Mouse (Mus musculus) frontal cortex, postnatal 14 days (tissue): Measurements from ENCODE around the gene Hist4h4.
"Not testable (repeated sequence)": the region's sequence is repeated elsewhere in the genome, so short reads cannot be mapped to it uniquely, and the experiment has no call there.

ENCODE experiments used
- DNase-seq, 2 experiments: peaks; one replicate each; pipeline ENCODE4 v3.0.0; 2022; ENCODE audit warnings: low spot score in 2 of 2

Hist4h4 gene

DNA sequence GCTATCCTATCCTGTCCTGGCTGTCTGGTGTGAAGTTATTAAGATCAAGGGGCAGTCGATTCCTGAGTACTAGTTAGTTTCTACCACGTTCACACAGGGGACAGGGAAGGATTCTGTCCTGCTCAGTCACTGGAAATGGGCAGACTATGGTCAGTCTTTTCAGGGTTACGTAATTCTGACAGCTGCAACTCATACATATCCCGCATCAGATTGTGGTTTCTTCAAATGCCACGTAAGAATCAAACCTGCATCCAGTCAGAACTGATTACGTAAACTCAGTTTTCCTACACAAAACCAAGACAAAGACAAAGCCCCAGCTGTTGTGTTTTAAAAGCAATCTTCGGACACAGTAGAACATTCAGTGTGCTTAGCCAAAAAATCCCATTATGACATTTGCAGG, 11.2 kb upstream of the Hist4h4 start:
- DNase-seq, result no peak

DNA sequence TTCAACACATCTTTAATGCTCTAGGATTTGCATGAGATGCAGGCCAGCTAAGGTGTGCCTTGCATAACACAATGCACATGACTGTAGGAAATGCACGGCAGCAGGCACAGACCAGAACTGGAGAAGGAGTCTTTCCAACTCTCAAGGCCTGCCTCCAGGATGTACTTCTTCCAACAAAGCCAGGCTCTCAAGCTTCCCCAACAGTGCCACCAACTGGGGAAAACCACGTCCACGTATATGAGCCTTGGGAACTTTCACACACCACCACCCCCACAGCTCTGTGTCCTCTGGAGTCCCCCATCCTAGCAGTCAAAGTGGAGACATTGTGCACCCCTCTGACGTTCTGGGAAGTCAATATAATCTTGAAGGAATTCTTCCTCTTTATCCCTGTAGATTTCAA, 8.9 kb upstream of the Hist4h4 start:
- DNase-seq, result no peak

DNA sequence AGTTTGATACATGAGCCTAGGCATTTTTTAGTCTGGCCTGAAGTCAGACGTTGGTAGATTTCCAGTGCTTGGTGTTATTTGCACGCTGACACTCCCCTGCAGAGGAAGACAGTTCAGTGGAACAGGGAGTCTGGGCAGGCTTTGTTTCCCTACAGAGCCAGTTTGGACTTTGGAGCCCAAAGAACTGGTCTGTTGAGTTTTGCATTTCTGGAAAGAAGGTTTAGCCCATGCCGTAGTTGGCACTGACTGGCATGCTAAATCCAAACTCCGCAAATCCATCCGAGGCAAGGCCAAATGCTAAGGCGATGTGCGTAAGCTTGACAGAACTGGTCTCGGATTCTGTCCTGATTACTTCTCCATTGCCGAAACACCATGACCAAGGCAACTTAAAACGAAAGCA, 7.0 kb upstream of the Hist4h4 start:
- no peak for DNase-seq

DNA sequence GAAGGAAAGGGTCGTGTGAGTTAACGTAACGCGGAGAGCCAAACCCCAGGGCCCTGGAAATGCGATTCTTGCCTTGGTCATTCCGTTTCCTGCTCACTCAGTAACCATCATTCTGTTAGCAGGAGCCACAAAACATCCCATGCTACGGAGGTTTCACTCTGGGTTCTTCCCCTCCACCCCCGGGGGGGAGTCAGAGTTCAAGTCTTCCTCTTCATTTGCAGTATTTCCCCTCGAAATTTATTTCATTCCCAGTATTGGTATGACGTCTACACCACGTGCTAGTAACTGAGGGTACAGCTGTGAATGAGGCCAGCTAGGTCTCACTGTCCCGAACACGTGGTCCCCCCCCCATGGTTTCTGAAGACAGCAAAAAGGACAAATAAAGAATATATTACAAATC, 5.5 kb upstream of the Hist4h4 start:
- no peak for DNase-seq

DNA sequence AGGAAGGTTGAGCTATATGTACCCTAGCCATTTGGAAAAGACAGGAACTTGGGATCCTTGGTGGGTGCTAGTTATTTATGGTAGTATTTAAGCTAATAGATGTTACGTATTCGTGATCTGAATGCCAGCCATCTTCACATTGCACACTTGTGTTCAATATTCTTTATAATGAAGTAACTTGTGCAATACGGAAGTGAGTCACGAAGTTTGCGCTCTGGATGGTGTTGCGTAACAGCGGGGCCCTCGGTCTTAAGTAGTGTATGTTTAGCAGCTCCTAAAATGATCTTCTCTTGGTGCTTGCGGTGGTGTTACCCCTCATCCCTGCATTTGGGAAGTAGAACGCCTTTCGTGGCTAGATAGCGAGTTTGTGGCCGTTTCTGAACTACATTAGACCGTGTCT, 4.9 kb upstream of the Hist4h4 start:
- DNase-seq, result no peak

DNA sequence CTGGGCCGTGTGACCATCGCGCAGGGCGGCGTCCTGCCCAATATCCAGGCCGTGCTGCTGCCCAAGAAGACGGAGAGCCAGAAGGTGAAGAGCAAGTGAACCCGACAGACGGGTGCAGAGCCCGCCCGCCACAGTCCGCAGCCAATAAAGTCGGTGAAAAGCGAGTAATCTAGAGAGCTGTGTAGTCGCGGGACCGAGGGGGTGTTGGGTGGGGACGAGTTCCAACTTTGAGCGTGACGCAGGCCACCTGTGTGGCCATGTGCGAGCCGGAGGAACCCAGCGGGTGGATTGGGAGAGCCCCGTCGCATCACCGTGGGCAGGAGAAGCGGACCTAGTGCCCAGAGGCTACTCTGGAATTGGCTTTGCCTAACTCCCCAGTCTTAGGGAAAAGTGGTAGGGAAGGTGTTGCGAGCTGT, 4.4 kb upstream of the Hist4h4 start:
- no peak for DNase-seq

DNA sequence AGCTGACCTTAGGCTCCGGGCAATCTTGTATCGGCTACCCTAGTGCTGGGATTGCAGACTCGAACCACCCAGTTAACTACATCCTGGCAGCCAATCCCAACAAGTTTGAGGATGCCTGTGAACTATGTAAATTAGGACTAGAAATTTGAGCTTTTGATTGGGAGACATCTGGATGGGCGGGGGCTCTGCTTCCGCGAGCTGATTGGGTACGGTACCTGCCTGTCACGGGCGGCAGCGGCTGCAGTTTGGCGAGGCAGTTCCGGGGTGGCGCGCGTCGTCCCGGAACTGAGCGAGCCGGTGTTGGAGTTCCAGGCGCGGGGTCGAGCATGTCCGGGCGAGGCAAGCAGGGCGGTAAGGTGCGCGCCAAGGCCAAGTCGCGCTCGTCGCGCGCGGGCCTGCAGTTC, 3.8 kb upstream of the Hist4h4 start, which contains the start of gene H2afj:
Gene H2afj, plus strand, starts transcription at position 231 of the 404 bp plus-strand sequence.
- DNase-seq, result peak; percentile 96 to 98

DNA sequence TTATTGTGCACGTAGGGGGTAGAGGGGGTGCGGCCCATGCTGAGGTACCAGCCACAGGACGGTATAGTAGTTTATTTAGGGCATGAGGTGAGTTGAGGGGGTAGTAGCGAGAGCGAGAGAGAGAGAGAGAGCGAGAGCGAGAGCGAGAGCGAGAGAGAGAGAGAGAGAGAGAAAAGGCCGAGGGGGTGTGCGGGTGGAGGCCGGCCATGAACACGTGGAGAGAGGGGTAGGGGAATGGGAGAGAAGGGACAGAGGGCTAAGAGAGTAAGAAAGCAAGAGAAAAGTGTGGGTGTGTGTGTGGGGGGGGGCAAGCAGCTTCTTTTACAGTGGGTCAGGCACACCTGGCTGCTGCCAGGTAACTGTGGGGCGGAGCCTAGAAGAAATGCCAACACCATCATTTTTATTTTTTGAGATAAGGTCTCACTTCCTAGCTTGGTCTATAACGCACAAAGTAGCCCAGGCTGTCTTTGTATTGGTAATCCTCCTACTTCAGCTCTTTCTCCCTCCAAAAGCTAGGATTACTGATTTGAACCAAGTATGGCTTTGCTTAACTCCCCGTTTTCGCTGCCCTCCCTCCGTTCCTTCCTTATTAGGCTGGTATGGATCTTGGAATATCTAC, 3.3 kb upstream of the Hist4h4 start:
- no peak for DNase-seq

DNA sequence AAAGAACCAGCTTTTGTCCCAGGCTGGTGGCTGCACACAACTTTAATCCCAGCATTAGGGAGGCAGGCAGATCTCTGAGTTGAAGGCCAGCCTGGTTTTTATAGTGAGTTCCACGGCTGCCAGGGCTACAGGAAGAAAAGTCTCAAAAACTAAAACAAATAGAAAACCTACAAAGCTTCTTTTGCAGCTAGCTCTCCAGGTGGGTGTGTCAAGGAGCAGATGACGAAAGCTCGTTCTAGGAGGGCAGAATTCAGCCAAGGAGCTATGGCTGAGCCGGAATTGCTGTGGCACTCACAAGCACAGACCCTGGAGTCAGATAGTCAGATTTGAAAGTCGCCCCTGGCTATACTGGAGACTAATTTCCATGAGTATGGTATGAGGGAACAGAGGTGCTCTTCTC, 2.6 kb upstream of the Hist4h4 start:
- DNase-seq, result no peak

DNA sequence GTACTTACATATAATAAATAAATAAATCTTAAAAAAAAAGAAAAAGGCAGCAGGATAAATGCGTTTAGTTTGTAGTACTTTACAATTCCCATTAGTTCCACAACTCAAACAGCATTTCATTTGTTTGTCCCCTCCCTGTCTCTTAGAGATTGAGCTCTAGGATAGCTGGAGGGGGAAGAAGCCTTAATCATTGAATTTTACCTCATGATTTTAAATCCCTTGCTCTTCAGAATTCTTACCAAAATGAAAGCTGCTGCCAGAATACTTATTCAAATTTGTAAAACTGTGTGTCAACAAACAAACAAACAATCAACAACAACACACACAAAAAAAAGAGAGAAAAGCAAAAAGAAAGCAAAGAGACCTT, 1.2 kb upstream of the Hist4h4 start:
- DNase-seq, result no peak

DNA sequence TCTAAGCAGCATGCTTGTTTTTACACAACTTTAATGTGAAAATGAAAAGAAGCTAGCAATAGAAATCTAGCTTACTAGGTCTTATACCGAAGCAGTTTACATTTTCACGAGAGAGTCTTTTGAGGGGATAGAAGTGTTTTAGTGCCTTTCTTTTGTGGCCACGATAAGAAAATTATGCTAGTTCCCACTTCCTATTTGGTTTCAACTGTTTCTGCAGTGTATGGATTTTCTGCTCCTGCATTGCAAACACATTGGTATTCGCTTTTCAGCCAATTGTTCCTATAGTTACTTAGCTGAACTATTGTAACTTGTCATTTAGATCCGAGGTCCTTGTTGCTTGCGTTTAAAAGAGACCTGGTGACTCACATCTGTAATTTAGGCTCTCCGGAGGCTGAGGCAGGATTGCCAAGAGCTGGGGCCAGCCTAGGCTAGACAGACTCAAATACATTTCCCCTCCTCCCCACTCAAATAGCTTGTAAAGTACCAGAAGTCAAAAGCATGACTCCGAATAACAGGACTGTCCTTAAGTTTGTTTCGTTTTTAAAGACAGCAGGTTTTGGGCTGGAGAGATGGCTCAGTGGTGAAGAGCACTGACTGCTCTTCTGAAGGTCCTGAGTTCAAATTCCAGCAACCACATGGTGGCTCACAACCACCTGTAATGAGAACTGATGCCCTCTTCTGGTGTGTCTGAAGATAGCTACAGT, 642 bp upstream of the Hist4h4 start:
- no peak for DNase-seq

DNA sequence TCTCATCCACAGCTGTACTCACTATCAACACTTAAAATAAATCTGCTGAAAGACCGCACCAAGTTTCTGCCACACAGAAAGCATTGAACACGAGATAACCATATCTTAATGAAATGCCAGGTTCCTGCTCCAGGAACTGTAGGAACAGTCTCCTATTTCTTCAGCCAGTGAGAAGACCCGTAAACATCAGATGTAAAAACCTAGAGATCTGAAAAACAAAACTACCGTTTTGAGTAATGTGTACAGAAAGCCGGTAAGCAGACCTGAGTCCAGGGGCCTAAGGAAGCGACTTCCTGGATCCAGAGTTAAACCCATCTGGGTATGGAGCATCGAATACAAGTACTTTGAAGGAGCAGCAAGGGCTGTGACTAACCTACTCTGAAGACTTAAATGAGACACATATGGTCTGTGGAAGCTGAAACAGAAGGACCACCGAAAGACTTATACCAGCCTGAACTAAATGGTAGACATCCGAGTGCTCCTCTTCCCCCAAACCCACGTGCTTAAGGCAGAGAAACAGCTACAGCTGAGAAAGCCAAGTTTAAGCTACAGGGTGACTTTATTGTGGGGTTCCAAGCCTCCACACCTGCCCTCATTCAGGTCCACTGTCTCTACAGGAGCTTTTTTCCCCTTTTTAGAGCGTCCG, 999 bp downstream of the Hist4h4 start:
- no peak for DNase-seq

DNA sequence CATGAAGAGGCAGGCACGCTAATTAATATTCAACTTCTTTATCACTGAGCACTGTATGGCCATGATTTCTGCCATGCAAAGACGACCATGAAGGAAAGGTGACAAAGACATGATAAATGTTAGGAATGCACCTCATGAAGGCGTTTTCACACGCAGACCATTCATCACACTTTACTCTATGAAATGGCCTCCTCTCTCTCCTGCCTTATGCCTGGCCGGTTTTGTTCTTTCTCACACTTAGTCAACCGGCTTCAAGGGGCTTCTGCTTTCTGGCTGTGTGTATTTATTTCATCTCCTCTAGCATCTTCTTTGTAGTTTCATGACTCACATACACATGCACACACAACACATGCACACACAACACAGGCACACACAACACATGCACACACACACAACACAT, 2.9 kb downstream of the Hist4h4 start:
- DNase-seq, result no peak

DNA sequence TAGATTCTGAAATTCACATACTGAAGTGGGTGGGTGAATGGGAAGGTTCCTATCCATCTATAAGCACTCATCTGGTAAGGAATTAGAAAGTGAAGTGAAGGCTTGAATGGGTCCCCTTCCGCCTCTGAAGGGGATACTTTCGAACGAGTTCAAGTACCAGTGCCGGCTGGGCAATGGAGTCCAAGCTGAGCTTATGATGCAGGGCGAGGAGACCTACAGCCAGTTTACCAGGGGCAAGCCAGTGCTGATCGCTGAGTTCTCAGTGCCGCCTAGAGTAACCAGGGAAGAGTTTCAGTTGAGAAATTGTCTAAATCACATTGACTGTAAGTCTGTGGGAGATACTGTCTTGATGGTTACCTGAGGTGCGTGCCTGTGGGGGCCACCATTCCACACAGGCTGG, 3.5 kb downstream of the Hist4h4 start:
- DNase-seq, result no peak

DNA sequence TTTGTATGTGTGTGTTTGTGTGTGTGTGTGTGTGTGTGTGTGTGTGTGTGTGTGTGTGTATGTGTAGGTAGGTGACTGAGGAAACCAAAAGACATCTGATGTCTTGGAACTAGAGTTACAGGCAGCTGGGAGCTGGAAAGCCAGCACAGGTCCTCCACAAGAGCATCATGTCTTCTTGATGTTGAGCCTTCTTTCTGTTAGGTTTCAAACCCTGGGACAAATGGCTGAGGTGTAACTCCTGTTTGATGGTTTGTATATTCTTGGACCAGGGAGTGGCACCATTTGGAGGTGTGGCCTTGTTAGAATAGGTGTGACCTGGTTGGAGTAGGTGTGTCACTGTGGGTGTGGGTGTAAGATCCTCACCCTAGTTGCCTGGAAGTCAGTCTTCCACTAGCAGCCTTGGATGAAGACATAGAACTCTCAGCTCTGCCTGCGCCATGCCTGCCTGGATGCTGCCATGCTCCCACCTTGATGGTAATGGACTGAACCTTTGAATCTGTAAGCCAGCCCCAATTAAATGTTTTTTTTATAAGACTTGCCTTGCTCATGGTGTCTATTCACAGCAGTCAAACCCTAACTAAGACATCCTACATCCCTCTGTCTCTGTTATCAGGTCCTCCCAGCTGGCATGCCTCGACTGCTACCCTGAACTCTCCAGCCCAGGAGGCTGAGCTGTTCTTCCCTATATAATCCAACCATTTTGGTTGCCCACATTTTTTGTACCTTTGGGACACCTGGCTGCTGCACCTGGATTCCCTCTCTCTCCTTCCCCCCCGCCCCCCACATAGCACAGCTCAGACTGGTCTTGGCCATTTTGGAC, 6.1 kb downstream of the Hist4h4 start:
- DNase-seq, result not testable (repeated sequence)

DNA sequence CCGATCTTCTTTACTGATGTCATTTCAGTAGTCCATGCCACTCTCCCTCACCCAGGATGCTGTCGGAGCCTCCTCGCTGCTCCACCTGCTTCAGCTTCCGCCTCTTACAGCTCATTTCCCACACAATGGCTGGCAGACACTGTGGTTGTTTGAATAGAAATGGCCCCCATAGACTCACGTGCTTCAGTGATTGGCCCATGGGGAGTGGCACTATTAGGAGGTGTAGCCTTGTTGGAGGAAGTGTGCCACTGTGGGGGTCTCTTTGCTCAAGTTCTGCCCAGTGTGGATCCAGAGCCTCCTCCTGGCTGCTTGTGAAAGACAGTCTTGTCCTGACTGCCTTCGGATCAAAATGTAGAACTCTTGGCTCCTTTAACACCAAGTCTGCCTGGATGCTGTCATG, 8.4 kb downstream of the Hist4h4 start:
- no peak for DNase-seq

DNA sequence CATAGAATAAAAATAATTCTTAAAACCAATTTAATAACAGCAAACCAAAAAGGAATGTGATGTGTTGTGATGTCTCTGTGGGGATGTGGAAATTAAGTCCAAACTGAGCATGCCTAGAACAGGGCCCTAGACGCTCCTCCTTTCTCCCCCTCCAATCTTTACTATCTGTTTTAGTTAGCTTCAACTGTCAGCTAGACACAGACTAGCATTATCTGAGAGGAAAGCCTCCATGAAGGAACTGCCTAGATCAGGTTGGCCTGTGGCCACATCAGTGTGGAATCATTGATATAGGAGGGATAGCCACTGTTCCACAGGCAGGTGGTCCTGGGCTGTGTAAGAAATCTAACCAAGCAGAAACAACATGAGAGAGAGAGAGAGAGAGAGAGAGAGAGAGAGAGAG, 9.1 kb downstream of the Hist4h4 start:
- DNase-seq, result no peak

DNA sequence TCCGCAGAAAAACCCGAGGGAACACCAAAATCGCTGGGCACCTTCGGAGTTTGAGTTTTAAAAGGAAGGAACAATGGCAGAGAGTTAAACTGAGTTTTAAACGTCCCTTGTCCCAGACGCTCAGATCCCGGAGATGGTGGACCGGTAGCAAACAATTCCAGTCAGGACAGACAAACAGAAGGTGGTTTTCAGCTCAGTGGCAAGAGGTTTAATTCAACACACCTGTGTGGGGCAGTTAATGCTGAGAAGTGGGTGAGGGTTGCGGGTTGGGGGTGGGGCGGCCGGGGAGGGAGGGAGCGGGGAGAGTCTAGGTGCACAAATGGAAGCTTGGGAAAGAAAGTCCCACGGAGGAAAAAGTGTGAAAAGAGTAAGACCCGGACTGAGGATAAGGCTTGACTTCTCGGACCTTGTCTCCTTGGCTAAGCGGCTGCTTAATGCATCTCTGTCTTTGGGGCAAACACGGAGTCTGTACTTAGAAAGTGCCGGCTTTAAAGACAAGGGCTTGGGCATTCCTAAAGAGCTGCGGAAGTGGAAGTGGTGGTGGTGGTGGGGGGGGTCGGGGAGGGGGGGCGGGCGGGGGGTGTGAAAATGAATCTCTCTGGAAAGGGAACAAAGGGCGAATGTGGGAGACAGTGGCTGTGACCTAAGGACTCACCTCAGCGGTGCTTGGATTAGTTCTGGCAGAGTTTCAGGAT, 10.2 kb downstream of the Hist4h4 start:
- no peak for DNase-seq

DNA sequence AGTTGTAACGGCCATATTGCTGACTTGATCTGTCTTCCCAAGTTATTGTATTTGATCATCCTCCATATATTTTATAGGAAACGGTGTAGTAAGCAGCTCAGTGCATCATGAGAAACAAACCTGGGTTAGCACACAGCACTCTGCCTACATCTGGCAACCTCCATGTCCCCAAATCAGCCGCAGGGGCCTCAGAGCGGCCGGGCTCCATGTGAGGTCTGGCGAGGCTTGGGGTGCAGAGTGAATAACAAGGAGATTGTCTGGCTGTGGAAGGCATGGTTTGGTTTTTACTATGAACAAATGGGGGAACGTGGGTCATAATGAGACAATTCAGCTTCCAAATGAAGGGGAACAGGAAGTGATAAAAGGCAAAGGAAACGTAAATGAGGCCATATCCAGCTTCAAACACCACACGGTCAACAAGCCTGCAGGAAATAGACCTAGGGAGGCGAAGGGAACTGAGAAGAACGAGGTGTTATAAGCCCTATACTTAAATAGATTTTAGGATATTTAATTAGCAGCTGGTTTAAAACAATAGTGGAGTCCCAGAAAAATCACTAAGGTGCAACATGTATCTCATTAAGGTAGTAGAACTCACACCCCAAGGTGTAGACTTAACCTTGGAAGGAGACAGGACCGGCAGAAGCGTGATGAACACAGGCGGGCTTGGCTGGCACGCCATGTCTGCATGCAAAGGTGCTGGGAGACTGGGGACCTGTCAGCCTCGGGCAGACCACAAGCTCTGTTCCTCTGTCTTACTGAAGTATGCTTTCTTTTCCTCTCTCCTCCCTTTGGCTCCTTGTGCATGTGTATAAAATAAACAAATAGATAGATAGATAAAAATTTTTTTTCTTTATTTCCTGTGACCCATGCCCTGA, 11.1 kb downstream of the Hist4h4 start:
- DNase-seq, result no peak

DNA sequence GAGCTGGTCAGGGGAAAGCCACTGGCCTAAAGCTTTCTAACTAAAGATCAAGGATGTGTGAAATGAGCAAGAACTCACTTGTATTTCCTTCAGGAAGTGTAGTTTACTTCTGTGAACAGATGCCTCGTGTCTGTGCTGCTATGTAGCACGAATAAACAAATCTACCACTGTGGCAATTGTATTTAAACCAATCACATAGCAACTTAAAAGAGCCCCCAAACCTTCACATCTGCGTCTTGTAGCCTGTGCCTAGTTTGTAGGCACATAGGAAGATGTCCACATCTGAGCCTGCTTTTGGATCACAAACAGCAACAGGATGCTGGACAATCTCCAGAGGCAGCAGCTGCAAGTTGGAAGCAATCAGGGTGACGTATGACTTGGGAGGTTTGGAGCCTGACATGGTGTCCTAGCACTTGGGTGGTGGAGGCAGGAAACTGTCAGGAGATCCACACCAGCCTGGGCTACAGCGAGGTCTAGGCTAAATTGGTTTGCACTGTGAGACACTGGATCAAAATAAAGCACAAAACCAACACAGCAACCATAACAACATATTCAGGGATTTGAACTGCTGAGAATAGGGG, 14.7 kb downstream of the Hist4h4 start:
- no peak for DNase-seq
